Mouse (Mus musculus): ENCODE data around the gene Cwc15.
"Not testable (repeated sequence)": the region's sequence is repeated elsewhere in the genome, so short reads cannot be mapped to it uniquely, and the experiment has no call there.

- not testable (repeated sequence) for TF ChIP-seq CTCF (conservative IDR thresholded peaks at IDR 0.05; ENCODE audit: insufficient read depth, insufficient read length, low read depth, low read length); POLR2A (IDR thresholded peaks at IDR 0.05; ENCODE audit: low read depth, low read length)
Observed at GRCm38 (mm10) chr9:14463668-14464067, 36.7 kb upstream of the Cwc15 start.

Data from kidney, adult 2 months (tissue).